Mouse (Mus musculus): ENCODE measurements at regions not wholly inside any gene's neighbourhood (a gene's known extent, or its start where the extent isn't known, plus 50 kb on each side); places are given as distances from the start of the nearest gene placed in this dataset.

GRCm38 (mm10) chr10:99561166-99561818, 198.2 kb downstream of the Csl start:
- TF ChIP-seq POLR2A (IDR thresholded peaks at IDR 0.05; ENCODE audit: insufficient read depth, low read depth, low read length) (no peak), CTCF (IDR thresholded peaks at IDR 0.05) (no peak)
